Mouse (Mus musculus): ENCODE data around the gene Kdm2a.

Kdm2a gene

DNA sequence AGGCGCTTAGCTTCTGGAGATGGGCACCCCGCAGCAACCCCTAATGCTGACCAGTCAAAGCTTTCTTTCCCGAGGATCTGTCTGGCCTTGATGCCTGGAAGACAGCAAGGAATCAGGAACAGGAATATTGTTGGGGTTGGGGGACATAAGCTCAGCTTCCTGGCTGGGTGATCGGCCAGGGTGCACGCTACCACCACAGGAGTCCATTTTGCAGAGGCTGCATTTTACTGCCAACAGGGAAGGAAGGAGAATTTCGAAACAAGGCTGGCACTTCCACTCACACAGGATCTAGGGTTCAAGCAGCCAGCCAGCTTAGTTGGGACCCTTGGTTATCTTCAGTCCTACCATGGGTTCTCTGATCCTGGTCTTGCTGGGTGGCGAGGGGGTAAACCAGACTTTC lies 114.4 kb downstream of the Kdm2a start:
- H3K27me3 ChIP-seq (ENCODE audit: control insufficient read depth, insufficient read depth, low read length, poor library complexity, severe bottlenecking) = no peaks in the 10 kb centered on the region
- H3K36me3 ChIP-seq (ENCODE audit: control insufficient read depth, insufficient read depth, low read length, poor library complexity, severe bottlenecking) = peaks cover 13% of the 10 kb centered on the region
- no peak for DNase-seq (ENCODE audit: low read depth, low spot score)

DNA sequence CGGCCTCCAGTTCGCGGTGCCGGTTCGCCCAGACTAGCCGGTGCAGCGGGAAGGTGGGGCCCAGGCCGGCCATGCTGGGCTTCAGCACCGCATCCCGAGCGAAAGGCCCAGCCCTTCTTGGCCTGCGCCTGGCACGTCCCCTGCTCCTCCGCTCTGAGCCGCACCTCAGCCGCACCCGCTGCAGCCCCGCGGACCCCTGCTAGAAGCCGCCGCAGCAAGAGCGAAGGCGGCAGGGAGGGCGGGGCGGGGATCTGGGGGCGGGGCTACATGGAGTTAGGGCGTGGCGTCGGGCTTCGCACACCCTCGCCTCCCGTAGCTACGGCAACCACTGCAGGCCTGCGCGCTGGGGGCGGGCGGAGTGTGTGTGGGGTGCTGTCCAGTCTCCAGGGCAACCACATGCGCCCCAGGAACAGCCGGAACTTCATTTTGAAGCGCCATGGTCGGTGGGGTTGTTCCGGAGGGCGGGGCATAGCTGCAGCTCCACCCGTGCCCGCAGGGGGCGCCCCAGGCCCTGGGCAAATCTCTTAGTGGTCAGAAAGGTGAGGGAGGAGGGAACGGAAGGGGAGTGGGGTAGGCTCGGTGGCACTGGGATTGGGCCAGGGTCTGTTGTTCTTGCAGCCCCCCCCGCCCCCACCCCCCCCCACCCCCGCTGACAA lies 115.1 kb downstream of the Kdm2a start, which contains the start of gene Ankrd13d:
Gene Ankrd13d, minus strand, starts transcription at position 240 of the 656 bp plus-strand sequence.
- H3K27me3 ChIP-seq (ENCODE audit: control insufficient read depth, insufficient read depth, low read length, poor library complexity, severe bottlenecking) = no peaks in the 10 kb centered on the region
- peak; percentile 96 for DNase-seq (ENCODE audit: low read depth, low spot score)
- peaks cover 10% of the 10 kb centered on the region for H3K36me3 ChIP-seq (ENCODE audit: control insufficient read depth, insufficient read depth, low read length, poor library complexity, severe bottlenecking)

DNA sequence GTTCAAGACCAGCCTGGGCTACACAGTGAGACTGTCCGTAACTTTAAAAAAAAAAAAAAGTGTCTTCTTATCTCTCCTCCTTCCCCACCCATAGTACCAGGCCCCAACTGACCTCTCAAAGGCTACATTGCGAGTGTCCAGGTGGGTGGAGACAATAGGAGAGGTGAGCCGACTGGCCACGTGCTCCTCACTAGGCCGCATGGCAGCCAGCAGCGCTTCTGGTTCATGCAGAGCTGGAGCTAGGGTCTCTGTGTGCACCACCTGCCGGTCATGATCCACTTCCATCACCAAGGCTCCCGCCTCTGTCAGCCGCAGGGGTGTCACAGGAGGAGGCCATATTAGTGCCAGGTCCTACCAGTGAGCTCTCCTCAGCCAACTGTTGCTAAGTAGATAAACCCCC lies 117.7 kb downstream of the Kdm2a start:
- peaks cover under 1% of the 10 kb centered on the region; the same call in 1 of the 2 replicates for H3K36me3 ChIP-seq (ENCODE audit: control insufficient read depth, insufficient read depth, low read length, poor library complexity, severe bottlenecking)
- no peaks in the 10 kb centered on the region for H3K27me3 ChIP-seq (ENCODE audit: control insufficient read depth, insufficient read depth, low read length, poor library complexity, severe bottlenecking)
- no peak for DNase-seq (ENCODE audit: low read depth, low spot score)

DNA sequence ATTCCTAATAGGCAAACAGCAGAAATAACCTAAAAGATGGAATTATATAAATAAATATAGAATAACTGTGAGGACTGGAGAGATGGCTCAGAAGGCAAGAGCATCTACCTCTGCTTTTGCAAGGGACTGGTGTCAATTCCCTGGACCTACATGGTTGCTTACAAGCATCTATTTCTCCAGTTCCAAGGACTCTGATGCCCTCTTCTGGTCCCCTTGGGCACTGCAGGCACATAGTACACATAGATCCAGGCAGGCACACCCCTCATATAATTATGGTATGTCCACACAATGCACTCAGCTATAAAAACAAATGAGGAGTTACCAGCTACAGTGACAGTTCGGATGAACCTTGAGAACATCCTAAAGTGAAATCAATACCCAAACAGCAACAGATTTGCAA lies 118.6 kb downstream of the Kdm2a start:
- no peaks in the 10 kb centered on the region for H3K36me3 ChIP-seq (ENCODE audit: control insufficient read depth, insufficient read depth, low read length, poor library complexity, severe bottlenecking)
- no peak for DNase-seq (ENCODE audit: low read depth, low spot score)
- H3K27me3 ChIP-seq (ENCODE audit: control insufficient read depth, insufficient read depth, low read length, poor library complexity, severe bottlenecking) = no peaks in the 10 kb centered on the region

DNA sequence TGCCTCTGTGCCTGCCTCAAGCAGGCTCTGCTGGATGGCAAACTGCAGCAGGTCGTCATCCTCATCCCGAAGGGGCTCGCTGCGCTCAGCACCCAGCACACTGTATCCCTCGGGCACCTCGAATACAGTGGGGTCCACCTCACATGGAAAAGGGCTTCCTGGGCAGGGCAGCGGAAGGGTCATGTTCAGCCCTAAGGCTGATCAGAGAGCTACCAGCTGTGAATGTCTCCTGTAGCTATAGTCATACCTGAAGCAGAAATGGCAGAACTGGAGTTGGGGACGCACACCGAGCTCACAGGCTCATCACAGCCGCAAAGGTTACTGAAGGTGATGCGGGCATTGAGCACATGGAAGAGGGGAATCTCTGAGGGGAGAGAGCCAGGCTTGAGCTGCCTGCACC lies 127.1 kb downstream of the Kdm2a start:
- no peak for DNase-seq (ENCODE audit: low read depth, low spot score)
- no peaks in the 10 kb centered on the region for H3K27me3 ChIP-seq (ENCODE audit: control insufficient read depth, insufficient read depth, low read length, poor library complexity, severe bottlenecking)

DNA sequence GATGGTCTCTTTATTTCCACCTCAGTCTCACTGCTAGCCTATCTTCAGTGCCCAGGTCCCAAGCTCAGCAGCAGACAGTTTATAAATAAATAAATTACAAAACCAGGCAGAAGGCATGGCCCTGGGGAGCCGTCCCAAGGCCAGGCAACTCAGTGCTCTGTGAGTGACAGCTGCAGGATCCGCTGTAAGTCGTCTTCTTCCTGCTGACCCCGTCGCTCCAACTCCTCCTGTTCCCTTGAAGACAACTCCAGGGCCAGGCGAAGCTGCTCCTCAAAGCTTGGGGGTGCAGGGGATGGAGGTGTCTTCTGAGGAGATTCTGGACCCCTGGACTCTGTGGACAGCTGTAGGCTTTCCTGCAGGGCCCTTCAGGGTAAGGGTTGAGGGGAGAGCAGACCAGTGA lies 127.9 kb downstream of the Kdm2a start:
- H3K36me3 ChIP-seq (ENCODE audit: control insufficient read depth, insufficient read depth, low read length, poor library complexity, severe bottlenecking) = no peaks in the 10 kb centered on the region; the same call in 1 of the 2 replicates
- DNase-seq (ENCODE audit: low read depth, low spot score) = no peak
- H3K27me3 ChIP-seq (ENCODE audit: control insufficient read depth, insufficient read depth, low read length, poor library complexity, severe bottlenecking) = no peaks in the 10 kb centered on the region

More for the DNA sequence above, 127.1 kb downstream of the Kdm2a start:
- H3K36me3 ChIP-seq (ENCODE audit: control insufficient read depth, insufficient read depth, low read length, poor library complexity, severe bottlenecking) = no peaks in the 10 kb centered on the region

DNA sequence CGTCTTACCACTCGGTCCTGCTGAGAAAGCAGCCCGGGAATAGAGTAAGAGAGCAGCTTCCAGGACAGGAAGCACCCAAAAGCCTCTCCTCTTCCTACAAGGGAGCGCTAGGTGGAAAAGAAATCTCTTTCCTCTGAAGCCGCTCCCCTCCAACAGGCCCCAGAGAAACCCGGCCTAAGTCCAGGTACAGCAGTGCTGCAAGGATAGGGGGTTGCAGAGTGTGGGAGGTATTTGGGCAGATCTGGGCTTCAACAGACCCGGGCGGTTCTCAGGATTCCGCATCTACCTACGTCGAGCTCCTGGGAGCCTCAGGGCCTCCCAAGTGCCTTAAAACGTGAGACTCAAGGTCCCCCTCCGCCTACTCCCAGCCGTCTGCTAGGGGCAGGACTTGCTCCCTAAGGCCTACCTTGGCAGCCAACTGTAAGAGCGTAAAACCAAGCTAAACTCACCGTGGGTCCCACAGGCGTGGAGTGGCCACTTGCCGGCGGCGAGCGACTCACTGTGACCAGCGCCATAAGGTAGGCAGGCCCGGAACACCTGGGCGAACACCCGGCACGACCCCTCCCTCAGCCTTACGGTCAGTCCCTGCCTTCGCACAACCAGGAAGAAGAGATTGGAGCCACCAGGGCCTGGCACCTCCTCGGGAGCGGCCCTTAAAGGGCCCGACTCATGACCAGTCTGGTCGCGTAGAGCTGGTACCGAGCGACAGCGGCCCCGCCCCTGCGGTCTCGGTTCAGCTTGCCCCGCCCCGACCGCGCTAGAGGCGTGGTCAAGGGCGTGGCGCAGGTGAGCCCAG lies 129.3 kb downstream of the Kdm2a start, which contains the start of gene Ssh3:
Gene Ssh3, minus strand, starts transcription at position 615 of the 796 bp plus-strand sequence.
- H3K36me3 ChIP-seq (ENCODE audit: control insufficient read depth, insufficient read depth, low read length, poor library complexity, severe bottlenecking) = no peaks in the 10 kb centered on the region; the same call in 1 of the 2 replicates
- H3K27me3 ChIP-seq (ENCODE audit: control insufficient read depth, insufficient read depth, low read length, poor library complexity, severe bottlenecking) = no peaks in the 10 kb centered on the region
- DNase-seq (ENCODE audit: low read depth, low spot score) = peak; percentile 77

DNA sequence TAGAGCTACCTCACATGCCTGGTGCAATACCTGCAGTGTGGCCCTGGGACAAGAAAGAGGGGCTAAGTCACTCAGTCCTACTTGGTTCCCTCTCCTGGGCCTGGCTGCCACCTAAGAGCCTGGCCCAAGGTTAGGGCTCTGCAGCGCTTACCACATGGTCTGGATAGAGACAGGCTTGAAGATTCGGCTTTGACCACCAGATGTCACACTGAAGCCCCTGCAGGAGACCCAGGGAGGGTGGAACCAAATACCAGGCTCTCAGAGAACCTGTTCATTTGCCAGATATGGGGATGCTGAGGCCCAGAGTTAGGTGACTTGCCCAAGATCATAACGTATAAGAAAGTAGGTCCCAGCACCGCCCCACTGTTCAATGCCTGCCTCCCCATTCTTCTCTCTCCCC lies 132.1 kb downstream of the Kdm2a start:
- DNase-seq (ENCODE audit: low read depth, low spot score) = peak; percentile 53
- Histone ChIP-seq H3K36me3 (ENCODE audit: control insufficient read depth, insufficient read depth, low read length, poor library complexity, severe bottlenecking) (no peaks in the 10 kb centered on the region; the same call in 1 of the 2 replicates), H3K27me3 (ENCODE audit: control insufficient read depth, insufficient read depth, low read length, poor library complexity, severe bottlenecking) (no peaks in the 10 kb centered on the region)
